Mouse (Mus musculus) c-Kit-positive CD71-positive TER-119-positive erythroid progenitor cells, embryonic 14.5 days (primary cell): ENCODE measurements around the gene Pbx2.
A peak's percentile ranks its signal among the peaks of the same experiment; 100 is the strongest.

Source experiments
- DNase-seq: peaks from one replicate; pipeline ENCODE4 v3.0.0-alpha.2; 2013; ENCODE audit warnings: low spot score

Gene Pbx2

GRCm38 (mm10) chr17:34604061-34604508 lies 13.0 kb downstream of the Pbx2 start, which contains the start of gene Agpat1:
Gene Agpat1 (plus strand): TSS chr17:34604262.
- peak; percentile 99 for DNase-seq

- peak; percentile 45 for DNase-seq
These were observed 13.6 kb downstream of the Pbx2 start for GRCm38 (mm10) chr17:34604511-34605237.

GRCm38 (mm10) chr17:34605609-34606008 lies 14.5 kb downstream of the Pbx2 start:
- DNase-seq: peak; percentile 87

GRCm38 (mm10) chr17:34606186-34607039 lies 15.3 kb downstream of the Pbx2 start:
- no peak for DNase-seq

- no peak for DNase-seq
These were observed 16.9 kb downstream of the Pbx2 start for GRCm38 (mm10) chr17:34607997-34608396.

- DNase-seq: no peak
These were observed 20.0 kb downstream of the Pbx2 start for GRCm38 (mm10) chr17:34611050-34611449.

GRCm38 (mm10) chr17:34613054-34613645 lies 22.1 kb downstream of the Pbx2 start:
- no peak for DNase-seq

- DNase-seq: no peak
These were observed 22.8 kb downstream of the Pbx2 start for GRCm38 (mm10) chr17:34613830-34614229.

- DNase-seq: no peak
These were observed 24.8 kb downstream of the Pbx2 start, which contains the start of gene Egfl8 for GRCm38 (mm10) chr17:34615871-34616270. Gene Egfl8 (minus strand): TSS chr17:34615971.

- peak; percentile 82 for DNase-seq
These were observed 27.9 kb downstream of the Pbx2 start for GRCm38 (mm10) chr17:34618999-34619398.

- no peak for DNase-seq
These were observed 29.9 kb downstream of the Pbx2 start for GRCm38 (mm10) chr17:34621006-34621405.

- no peak for DNase-seq
These were observed 32.1 kb downstream of the Pbx2 start for GRCm38 (mm10) chr17:34623161-34623560.

- DNase-seq: no peak
These were observed 33.9 kb downstream of the Pbx2 start for GRCm38 (mm10) chr17:34624981-34625380.

- no peak for DNase-seq
These were observed 35.2 kb downstream of the Pbx2 start for GRCm38 (mm10) chr17:34626062-34626772.

GRCm38 (mm10) chr17:34626773-34627092 lies 35.7 kb downstream of the Pbx2 start:
- no peak for DNase-seq

- peak; percentile 51 for DNase-seq
These were observed 36.3 kb downstream of the Pbx2 start for GRCm38 (mm10) chr17:34627093-34627942.

GRCm38 (mm10) chr17:34627943-34628643 lies 37.0 kb downstream of the Pbx2 start, which contains the start of gene Ppt2:
Gene Ppt2 (minus strand): TSS chr17:34628510.
- no peak for DNase-seq

GRCm38 (mm10) chr17:34628644-34628967 lies 37.5 kb downstream of the Pbx2 start:
- DNase-seq: no peak

GRCm38 (mm10) chr17:34629221-34629751 lies 38.2 kb downstream of the Pbx2 start, which contains the start of gene Prrt1:
Gene Prrt1 (plus strand): TSS chr17:34629533.
- no peak for DNase-seq
